Comparison of ENCODE assay signal across 7 mouse cellular contexts in genomic region chr17:24168590-24169277, GRCm38 (mm10). TPM values are rescaled to one million over a fixed set of nuclear protein-coding genes. Genes with fewer than 3 reads are reported as not detected.
DNase-seq lines count a peak whose midpoint lies in the region; ATAC-seq lines count a peak whose summit lies in the region.

No protein-coding gene starts in this region.

- under 1% methylated on average over 38 of the region's 41 CpGs for WGBS in hindbrain, embryonic 13.5 days

- H3K9ac ChIP-seq in hindbrain, embryonic 13.5 days: peak overlapping the region; percentile 92

- H3K4me2 ChIP-seq in hindbrain, embryonic 13.5 days: peak overlapping the region; percentile 80

- peaks cover 45% of the 10 kb centered on the region for H3K4me1 ChIP-seq in hindbrain, embryonic 13.5 days (replicated peaks)

- peak overlapping the region; percentile 97 for H3K27ac ChIP-seq in hindbrain, embryonic 13.5 days

- 0 out of 2 replicates have a peak, but pooled peaks cover 7% of the 10 kb centered on the region for H3K27me3 ChIP-seq in hindbrain, embryonic 13.5 days

- H3K4me3 ChIP-seq in hindbrain, embryonic 13.5 days: peak overlapping the region; percentile 98

- ATAC-seq in hindbrain, embryonic 13.5 days (ENCODE audit: low FRiP score): peak; percentile 72
- ATAC-seq in megakaryocyte, adult 5-6 weeks (ENCODE audit: poor library complexity, severe bottlenecking): peak; percentile 25

- no peaks in the 10 kb centered on the region for H3K9me3 ChIP-seq in hindbrain, embryonic 13.5 days

- peaks cover 26% of the 10 kb centered on the region for H3K36me3 ChIP-seq in hindbrain, embryonic 13.5 days

- peak; percentile 84 for DNase-seq in ZHBTc4 (ENCODE audit: low read depth, low spot score)
- peak; percentile 85 for DNase-seq in cerebellum, adult 9-11 months
- DNase-seq in frontal cortex, postnatal 10 days (ENCODE audit: low spot score in 2 of 2): peak; percentile 72 to 74
- DNase-seq in left cerebral cortex, adult 8-10 months (ENCODE audit: low spot score in 2 of 2): peak; percentile 24 to 75
- peak; percentile 72 for DNase-seq in right cerebral cortex, postnatal 25 days

RNA-seq across cellular contexts. Expression of gene Atp6v0c, which starts 0.8 kb away (rescaled TPM):
- 1,028 and 1,039 TPM in 2 replicates for polyA plus RNA-seq in hindbrain, embryonic 13.5 days (2015; fragmentation: Nextera tagmentation; extraction: Ambion mirVana)
- 1,000 to 10,000 TPM; 1,111 to 1,205 (median 1,168) TPM for total RNA-seq in left cerebral cortex, adult 8-10 months (2022)
- total RNA-seq in megakaryocyte, adult 5-6 weeks (2015): 468 and 476 TPM in 2 replicates
- 175 and 180 TPM in 2 replicates for total RNA-seq in megakaryocyte, adult 5-6 weeks (2017)

RNA-seq across cellular contexts. Expression of gene Amdhd2, which starts 5.2 kb away (rescaled TPM):
- polyA plus RNA-seq in hindbrain, embryonic 13.5 days (2015; fragmentation: Nextera tagmentation; extraction: Ambion mirVana): 36.8 and 37.4 TPM in 2 replicates
- total RNA-seq in left cerebral cortex, adult 8-10 months (2022): 10 to 100 TPM; 34.8 to 48.2 (median 40.3) TPM
- 28.8 and 36.3 TPM in 2 replicates for total RNA-seq in megakaryocyte, adult 5-6 weeks (2015)
- total RNA-seq in megakaryocyte, adult 5-6 weeks (2017): 44.4 and 68.1 TPM in 2 replicates

RNA-seq across cellular contexts. Expression of gene Pdpk1, which starts 18.0 kb away (rescaled TPM):
- 64.5 and 68.6 TPM in 2 replicates for polyA plus RNA-seq in hindbrain, embryonic 13.5 days (2015; fragmentation: Nextera tagmentation; extraction: Ambion mirVana)
- total RNA-seq in left cerebral cortex, adult 8-10 months (2022): 100 to 1,000 TPM; 105 to 133 (median 122) TPM
- total RNA-seq in megakaryocyte, adult 5-6 weeks (2015): 45.4 and 51.3 TPM in 2 replicates
- total RNA-seq in megakaryocyte, adult 5-6 weeks (2017): 50.6 and 57.7 TPM in 2 replicates

RNA-seq across cellular contexts. Expression of gene Tbc1d24, which starts 36.6 kb away (rescaled TPM):
- 24.4 and 25.5 TPM in 2 replicates for polyA plus RNA-seq in hindbrain, embryonic 13.5 days (2015; fragmentation: Nextera tagmentation; extraction: Ambion mirVana)
- 10 to 100 TPM; 59.5 to 65.9 (median 63.6) TPM for total RNA-seq in left cerebral cortex, adult 8-10 months (2022)
- total RNA-seq in megakaryocyte, adult 5-6 weeks (2015): 5.5 and 11.8 TPM in 2 replicates
- 4.0 and 4.6 TPM in 2 replicates for total RNA-seq in megakaryocyte, adult 5-6 weeks (2017)

RNA-seq across cellular contexts. Expression of gene Ntn3, which starts 40.6 kb away (rescaled TPM):
- polyA plus RNA-seq in hindbrain, embryonic 13.5 days (2015; fragmentation: Nextera tagmentation; extraction: Ambion mirVana): 4.2 and 5.2 TPM in 2 replicates
- total RNA-seq in left cerebral cortex, adult 8-10 months (2022): 10 to 100 TPM in 2 of 4 experiments, 1 to 10 TPM in 2; 9.5 to 10.6 (median 9.9) TPM
- total RNA-seq in megakaryocyte, adult 5-6 weeks (2015): 0.11 TPM in 1 of 2 replicates, not detected in the other
- 0.08 TPM in 1 of 2 replicates, not detected in the other for total RNA-seq in megakaryocyte, adult 5-6 weeks (2017)

Comparison
In these comparisons a context has a peak if more than half of its experiments do, and no peak if none do; other contexts are left out.
1. Peak in every context shown above with its lines: DNase-seq, ATAC-seq, H3K4me3 ChIP-seq and H3K27ac ChIP-seq.